Mouse (Mus musculus) thymus, adult 18-20 months (tissue): ENCODE measurements around the gene BC034090.

Source experiments
- DNase-seq, 2 experiments: peaks; one replicate each; pipeline ENCODE4 v3.0.0; 2022; ENCODE audit warnings: mixed read lengths in 2 of 2

BC034090 gene

DNA sequence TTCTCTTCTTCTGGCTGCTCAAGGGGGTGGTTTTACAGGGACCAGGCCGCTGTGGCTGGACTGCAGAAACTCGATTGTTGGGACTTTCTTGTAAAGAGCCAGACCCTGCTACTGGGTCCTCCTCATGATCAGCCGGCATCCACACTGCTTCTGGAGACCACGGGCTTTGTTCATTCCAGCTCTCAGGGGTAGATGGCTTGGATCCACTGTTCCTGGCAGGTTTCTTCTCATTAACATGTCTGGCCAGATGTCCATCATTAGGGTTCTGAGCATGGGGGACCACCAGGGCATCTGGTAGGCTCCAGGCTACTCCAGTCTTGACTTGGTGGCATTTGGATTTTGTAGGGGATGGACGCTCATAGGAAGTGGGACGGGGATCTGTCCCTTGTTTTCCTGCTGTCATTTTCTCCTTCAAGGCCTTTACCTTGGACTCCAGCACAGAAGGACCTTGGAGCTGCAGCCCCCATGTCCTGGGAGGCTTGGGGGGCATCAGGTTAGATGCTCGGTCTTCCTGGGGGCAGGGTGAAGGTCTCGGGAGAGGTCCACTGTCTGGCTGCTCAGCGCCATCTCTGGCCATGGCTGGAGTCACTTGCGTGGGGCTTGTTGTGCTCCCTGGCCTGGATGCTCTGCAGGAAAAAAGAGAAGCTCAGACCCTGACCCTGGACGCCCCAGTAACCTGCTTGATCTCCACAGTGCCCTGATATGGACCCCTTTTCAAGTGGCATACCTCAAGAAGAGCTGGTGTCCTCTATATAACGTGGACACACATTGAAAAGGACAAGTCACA is 2.4 kb downstream of the BC034090 start:
- DNase-seq: no peak

DNA sequence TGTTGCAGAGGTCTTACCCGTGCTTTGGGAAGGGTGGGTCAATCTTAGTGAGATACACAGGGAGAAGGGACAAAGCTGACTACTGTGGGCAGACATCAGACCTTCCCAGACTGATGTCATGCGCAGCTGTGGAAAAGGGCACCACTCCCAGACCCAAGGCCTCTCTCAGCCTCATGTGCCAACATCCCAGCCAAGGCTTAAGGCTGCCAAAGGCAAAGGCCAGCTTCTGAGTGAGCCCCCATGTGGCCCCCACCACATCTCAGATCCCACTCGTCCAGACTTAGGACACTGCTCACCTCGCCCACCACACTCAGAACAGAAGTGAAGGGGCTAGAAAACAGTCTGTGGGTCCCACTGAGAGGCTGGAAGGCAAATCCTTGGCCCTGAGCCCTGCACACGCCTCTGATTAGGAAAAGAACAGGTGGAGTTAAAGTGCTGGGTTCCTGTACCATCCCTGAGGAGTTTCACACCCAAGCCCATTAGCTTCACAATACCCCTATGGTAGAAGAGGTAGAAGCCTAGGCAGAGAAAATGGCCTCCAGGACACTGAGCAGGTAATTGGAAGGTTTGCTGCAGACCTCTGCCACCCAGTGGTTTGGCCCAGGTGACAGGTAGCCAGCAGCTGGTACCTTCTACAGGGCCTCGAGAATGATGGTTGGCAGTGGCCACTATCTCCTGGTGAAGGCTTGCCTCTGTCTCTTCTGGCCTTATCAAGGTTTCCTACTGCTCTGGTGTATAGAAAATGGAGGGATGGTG is 4.1 kb downstream of the BC034090 start:
- DNase-seq: no peak

DNA sequence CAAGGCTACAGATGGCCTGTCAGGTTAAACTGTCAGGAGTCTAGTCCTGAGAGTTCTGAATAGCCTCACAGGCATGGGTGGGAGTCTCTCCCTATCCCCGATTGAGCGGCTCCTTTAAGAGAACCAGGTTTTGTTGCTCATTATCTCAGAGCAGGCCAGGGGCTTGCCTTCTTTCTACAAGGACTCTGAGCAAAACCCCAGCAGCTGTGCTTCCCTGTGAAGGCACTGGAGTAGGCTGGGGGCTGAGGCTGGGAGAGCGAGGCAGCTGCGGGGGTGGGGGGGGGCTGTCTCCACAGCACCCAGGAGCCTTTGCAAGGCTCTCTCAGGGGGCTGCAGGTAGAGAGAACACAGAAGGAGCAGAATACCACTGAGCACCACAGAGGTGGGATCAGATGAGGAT is 5.1 kb downstream of the BC034090 start:
- no peak for DNase-seq

DNA sequence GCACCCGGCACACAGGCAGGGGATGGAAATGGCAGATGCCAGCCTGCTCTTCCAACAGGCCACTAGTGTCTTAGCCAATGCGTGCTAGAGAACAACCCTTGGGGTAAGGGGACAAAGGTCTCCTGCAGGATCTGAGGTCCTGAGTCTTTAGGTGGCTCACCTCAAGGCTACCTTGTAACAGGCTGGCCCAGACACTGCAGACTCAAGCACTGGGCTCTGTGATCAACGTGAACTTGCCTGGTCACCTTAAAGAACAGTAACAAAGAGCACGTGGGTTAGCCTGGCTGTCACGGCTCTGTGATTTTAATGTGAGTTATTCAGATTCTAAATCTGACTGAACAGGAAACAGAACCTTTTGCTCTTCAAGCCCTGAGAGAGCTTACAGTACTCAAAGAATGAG is 6.1 kb downstream of the BC034090 start:
- no peak for DNase-seq

DNA sequence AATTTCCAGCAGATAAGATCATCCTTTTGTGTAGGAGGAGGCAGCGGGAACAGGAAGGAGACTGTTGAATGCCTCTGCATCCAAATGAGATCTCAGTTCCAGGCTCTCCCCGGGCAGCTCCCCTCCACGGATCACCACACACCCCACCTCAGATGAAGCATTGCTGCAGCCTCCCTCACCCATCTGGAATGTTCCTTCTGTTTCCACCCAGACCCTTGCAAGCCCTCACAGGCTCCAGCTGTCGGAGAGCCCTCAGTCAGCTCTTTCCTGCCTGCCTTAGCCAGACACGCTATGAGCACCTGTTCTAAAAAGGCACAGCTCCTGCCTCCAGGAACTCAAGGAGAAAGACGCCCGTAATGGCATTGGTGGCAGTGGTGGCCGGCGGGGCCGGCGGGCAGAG is 6.9 kb downstream of the BC034090 start:
- no peak for DNase-seq

DNA sequence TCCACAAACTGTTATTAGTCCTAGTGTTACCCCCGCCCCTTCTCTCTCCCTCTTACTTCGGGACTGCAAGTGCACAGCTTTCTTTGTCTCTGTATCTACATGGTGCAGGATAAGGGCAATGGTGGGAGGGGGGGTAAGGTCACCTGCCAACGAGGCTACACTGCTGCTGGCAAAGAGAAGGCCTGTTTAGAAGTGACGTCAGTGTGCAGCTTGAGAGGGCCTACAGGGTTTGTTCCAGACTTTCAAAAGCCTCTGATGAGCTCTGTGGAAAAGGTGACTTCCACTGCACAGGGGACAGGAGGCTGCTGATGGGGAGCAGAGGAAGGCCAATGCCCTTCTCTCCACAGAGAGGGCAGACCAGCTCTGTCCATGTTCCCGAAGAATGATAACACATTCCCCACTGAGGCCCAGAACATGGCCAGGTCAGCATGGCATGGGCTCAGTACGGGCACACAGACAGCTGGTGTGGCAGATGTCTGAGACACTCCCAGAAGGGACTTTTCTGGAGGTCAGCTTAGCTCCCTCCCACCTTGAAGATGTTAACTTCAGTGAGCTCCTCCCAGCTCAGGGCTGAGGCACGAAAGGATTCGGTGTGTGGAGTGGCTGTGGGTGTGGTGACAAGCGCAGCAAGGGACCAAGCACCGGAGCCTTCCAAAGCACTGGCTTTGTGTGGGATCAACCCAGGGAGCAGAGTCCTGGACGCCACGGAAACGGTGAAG is 7.8 kb downstream of the BC034090 start:
- DNase-seq: no peak

DNA sequence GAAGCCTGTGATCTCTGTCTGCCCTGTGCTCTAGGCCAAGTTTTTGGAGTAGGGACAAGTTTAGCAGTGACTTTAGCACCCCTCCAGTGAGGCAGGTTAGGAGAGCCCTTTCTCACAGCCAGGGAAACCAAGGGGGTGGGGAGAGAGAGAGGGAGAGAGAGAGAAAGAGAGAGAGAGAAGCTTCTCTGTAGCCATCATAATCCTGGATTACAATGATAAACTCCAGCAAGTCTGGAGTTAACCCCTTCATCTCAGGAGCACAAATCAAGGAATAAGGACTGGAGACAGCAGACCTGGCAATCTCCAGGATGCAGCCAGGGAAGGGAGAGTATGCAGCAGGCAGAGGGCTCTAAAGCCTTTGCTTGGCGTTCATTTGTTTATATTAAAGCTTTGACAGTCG is 8.6 kb downstream of the BC034090 start:
- DNase-seq: no peak

DNA sequence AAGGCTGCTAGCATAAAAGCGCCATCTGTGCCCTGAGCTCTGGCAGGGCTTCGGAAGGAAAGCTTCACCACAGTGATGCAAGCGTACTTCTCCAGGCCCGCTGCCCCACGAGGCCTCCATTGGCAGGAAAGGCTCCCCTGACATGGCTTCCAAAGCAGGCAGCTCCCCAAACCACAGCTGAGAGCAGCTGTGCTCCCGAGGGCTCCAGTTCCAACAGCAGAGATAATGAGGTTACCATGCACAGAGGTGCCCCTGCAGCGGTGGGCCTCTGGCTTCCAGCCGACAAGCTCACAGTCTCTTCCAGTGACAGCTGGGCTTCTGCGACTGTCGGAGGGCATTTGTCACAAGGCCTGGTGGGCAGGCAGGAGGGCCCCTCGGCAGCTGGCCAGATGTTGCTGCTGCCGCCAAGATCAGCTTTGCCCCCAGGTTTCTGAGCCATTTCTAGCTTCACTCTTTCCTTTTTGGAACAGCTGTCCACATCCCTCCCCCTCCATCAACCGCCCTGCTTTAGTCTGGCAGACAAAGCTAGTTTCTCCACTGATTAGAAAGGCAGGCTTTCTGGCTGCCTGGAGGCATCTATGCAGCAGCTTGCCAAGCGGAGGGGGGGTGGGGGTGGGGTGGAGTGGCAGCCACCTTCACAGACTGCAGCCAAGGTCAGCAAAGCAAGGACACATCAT is 10.2 kb downstream of the BC034090 start:
- peak; percentile 49 to 57 for DNase-seq

DNA sequence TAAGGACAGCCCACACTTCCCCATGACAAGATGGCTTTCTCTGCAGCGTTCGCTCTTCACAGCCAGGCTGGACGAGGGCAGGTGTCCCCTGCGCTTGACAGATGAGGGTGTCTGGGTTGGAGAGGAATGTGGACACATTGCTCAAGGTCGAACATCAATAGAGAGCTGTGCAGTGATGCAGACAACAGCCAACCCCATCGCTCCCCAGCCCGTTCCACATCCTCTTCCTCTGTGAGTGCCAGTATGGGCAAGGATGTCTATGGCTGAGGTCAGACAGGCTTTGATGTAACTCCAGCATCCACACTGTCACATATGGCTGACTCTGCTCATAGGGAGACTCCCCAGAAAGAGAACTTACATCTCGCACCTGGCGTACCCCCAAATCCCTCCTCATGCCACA is 10.9 kb downstream of the BC034090 start:
- DNase-seq: no peak

DNA sequence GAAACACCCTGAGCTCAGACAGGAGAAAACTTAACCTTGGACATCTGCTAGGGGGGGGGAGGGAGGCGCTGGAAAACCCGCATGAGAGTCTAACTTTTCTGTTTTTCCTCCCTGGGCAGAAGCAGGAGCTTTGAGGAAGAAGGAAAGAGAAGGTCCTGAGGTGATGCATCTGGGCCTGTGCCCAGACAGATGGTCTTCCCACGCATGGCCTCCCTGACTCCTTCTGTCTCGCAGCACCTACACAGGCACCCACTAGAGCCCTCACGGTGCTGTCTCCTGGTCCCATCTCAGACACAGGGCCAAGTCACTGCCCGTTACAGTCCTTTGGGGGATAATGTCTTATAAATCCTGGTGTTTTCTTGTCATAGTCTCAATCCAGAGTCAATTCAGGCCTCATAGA is 11.5 kb downstream of the BC034090 start:
- DNase-seq: no peak

DNA sequence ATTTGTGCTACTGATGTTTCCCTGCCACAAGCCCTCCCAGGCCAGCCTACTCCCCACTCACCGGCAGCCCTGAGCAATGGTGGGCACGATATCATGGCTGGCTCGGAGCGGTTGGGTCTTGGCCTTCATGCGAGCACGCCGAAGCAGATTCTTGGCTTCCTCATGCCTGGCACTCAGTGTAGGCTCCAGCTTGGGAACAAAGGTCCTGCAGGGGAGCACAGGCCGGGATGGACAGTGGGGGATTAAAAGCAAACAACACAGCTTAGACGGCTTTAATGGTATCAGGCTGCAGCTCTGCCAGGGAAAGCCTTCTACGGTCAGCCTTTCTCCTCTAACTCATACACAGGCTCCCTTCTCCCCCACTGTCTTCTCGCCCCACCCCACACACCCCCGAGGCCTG is 11.9 kb downstream of the BC034090 start:
- no peak for DNase-seq

DNA sequence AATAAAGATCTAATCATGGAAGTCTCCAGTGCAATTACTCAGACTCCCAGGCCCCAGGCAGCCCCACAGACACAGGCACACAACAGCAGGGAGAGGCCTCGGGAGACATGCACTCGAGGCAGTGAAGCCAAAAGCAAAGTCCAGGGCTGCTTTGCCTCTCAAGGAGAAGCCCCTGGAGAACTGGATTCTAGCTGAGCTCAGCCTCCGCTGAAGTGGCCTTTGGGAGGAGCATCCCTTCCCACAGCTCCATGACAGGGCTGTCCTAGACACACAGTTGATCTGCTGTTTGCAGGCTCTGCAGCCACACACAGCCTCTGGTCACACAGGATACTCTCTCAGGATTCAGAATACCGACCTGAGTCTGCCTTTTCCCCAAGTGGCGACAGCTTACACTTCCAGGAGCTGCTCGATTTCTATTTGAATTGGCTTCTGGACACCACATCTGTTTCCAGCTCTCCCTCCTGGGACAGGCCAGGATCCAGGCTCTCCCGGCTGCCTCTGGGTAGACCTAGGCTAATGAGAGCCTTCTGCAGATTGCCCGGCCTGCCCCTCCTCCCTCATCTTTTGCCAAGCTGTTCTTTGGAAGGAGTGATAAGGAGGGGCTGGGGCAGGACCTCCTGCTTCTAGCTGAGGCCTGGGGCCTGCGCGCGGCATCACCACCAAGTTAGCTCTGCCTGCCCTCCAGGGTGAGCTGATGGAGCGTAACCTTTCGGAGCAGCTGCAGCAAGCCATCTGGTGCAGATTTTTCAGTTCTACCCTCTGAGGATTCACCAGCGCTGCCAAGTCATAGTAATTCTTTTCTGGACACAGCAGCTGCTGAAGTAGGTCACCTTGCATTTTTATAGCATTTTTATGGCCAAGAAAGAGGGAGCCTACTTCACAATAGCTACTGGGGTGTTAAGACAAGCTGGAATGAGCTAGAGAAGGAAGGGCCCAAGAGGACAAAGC is 14.5 kb downstream of the BC034090 start:
- DNase-seq: no peak

DNA sequence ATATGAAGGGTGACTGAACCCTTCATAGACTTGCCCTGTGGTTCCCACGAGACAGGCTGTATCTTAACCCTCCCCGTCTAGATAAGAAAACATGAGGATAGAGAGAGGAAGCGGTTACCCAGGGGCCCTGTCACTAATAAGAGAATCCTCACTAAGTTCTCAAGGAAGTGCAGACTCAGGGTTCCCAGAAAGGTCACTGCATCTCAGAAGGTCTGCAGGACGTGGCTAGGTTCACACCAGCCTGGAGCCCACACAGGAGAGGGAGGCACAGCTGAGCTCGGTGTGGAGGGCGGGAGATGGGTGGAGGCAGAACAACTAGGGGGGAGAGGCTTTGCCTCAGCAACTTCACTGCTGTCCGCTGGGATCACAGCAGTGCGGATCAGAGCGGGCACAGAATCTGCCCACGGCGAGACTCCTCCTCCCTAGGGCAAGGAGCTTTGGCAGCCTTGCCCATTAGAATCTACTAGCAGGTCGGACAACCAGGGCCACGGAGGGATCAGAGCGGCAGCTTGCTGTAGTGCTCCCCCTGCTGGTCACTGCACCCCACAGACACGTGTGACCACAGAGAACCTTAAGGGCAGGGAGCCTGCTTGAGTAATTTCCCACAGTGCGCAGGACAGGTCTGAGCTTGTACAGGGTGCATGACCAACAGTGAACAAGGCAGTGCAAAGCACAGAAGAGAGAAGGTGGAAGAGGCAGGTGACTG is 20.2 kb downstream of the BC034090 start:
- DNase-seq: peak; percentile 60 to 67

DNA sequence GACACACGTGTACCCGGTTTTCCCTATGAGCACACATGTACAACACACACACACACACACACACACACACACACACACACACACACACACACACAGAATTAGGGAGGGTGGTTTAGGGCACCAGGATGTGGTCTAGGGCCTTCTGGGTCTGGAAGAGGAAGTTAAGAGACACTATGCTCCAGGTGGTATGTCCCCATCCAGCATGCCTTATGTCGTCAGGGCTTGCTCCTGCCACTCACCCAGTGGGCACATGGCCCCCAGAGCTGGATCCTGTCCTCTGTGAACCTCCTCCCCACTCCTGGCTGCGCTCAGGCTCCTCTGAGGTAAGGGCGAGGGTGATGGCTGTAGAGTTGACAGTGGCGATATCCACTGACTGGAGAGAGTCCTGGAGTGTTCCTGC is 21.2 kb downstream of the BC034090 start:
- peak in 1 of 2 experiments; percentile 46 for DNase-seq

DNA sequence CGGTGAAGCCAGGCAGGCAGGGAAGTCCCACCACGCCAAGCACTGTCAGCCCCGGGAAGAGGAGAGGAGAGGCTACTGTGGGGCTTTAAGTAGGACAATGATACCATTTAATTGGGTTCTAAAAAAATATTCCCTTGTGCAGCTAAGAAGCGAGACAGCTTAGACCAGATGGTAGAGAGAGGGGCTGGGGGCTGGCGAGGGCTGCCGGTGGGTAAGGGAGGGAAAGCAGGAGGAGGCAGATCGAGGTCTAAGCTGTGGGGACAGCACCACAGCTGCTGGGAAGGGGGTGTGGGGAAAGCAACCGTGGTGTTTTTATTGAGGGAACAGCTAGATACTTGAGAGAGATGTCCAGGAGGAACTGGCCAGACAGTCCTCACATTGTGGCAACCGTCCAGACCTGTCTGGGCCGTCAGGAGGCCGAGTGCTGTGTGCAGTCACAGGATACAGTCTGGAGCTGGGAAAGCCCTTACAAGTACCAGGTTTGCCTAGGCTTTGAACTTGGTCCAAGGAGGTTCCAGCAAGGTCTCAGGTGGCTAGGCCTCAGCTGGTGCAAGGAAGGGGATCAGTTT is 22.1 kb downstream of the BC034090 start:
- no peak for DNase-seq

DNA sequence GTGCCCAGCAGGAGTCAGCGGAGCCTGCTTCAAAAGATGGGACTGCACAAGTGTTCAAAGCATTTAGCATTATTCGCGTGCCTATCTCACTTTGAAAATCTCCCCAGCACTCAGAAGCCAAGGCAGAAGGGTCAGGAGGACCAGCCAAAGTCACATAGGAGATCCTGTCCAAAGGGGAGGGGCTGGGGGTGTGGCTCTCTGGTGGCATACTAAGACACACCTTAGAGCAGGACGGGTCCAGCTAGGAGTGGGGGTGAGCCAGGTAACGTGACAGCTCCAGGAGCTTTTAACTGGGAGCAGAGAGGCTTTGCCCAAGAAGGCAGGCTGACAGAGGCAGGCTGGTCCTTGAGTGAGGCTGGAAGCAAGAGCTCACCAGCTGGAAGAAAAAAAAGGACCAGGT is 25.3 kb downstream of the BC034090 start:
- no peak for DNase-seq

DNA sequence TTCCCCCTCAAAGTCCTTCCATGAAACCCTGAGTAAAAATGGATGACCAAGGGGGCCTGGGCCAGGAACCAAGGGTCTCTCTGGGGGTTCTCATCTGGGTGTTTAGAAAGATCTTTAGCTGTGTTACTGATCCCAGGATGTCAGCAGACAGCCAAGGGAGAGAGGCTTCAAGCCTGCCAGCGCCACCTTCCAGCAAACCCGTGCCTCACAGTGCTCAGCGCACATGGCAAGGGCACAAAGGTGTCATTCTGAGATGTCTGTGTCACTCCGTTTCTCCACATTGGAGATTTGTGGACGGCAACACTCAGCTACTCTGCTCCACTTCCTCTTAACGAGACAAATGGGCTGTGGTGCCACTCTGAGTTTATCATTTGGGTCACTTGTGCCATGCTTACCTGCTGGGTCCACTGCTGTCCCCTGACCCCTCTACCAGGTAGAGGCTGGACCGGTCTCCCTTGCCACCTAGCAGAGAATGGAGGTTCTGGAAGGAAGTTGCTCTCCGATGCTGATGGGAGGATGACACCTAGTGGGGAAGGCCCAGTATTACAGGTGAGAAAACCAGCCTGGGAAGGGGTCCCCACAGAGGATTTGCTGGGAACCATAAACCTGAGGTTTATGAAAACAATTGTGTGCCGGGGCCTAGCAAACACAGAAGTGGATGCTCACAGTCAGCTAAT is 26.2 kb downstream of the BC034090 start:
- DNase-seq: peak in 1 of 2 experiments; percentile 62

DNA sequence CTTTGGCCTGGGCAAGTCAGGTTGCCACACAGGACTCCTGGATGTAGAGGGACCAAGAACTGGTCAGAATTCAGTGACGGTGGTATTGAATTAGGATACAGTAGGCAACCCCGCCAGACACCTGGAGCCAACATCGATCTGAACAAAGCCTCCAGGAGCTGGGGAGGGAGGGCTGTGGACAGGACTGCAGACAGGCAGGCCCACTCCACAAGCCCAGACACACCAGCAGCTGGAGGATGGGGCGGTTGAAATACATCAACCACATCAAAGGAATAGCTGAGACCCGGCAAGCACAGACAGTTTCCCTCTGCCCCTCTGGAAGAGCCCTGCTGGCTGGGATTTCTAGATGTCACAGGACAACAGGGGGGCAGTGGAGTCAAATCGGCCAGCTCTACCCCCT is 27.4 kb downstream of the BC034090 start:
- DNase-seq: no peak

DNA sequence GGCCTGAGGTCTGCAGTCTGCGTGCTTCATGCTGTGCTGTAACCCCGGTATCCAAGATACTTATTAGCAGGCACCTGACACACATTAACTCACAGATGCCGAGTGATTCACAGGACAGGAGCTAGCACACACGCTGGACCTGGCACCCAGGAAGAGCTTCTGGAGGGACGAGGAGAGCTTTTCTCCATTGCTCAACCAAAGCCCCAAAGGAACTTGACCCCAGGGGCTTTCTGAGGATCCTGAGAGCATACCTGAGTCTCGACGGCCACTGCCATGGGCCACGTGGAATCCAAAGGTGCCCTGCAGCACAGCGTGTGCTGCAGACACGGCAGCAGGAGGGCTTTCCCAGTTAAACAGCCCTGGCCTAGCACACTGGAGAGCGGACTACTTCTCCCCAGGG is 27.9 kb downstream of the BC034090 start:
- no peak for DNase-seq

DNA sequence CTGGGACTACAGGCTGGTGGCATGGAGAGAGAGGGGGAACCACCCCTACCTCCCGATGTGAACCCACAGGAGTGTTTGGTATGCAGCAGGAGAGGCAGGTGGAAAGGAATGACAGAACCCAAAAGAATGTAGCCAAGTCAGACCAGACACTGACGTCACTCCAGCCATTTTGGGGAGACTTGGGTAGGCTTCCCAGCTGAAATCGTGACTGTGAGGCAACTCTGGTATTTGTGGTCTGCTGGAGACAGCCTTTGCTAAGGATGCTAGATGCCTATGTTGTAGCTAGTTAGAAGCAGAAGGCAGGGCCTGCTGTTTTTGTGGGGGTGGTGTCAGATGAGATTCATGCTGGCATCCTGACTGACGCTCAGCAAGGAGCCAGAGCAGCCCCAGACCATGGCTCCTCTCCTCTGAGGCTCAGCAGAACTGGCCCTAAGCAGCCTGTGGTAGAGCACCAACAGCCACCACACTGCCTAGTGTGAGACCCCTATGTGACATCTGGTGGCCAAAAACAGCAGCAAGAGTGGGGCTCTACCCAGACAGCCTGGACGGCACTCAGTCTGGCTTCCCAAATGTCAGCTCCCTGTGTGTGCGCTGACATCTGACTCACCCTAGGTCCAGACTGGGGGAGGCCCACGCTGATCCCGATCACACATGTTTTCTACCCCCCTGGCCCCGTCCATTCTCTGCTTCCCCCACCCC is 29.0 kb downstream of the BC034090 start:
- DNase-seq: no peak
